Mouse (Mus musculus) heart, postnatal 10 days (tissue): Measurements from ENCODE around the gene Cbfb. TPM values are rescaled to one million over a fixed set of nuclear protein-coding genes. Genes with fewer than 3 reads are reported as not detected.

ENCODE experiments used
- DNase-seq, 2 experiments: peaks; one replicate each; pipeline ENCODE4 v3.0.0; 2021
- intact Hi-C: fragments of 180-260 bp; cut with DNase I; formaldehyde crosslinking; loops from one replicate; pipeline ENCODE4 v1.15.1; 2025
- total RNA-seq, 2 experiments: library from RNA; stranded (reverse); gene quantifications; 2 replicates each; pipeline ENCODE4 v1.2.3; 2021

Cbfb gene
- total RNA-seq, 2 experiments from 2014 or later: 32.4 to 37.0 TPM

DNA sequence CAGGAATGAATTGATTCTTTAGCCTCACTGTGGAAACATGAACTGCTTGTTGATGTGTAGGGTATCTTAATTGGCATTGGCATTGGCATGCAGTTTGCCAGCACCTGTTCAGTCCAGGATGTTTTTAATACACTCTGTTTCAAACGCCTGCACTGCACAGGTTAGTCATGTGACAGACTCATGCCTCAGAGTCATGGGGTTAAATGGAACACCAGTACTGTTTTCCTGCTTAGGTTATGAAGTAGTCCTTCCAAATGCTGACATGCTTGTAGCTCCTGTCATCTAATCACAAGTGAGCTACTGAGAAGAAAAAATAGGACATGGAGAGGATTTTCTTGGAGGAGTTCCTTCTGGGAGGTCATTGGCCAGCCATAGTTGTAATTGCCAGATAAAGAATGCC, 64.7 kb downstream of the Cbfb start:
- no peak for DNase-seq
- intact Hi-C loops: no loop called here

- intact Hi-C loops: no loop called here
- no peak for DNase-seq
Measured at GRCm38 (mm10) chr8:105237442-105238142, 67.1 kb downstream of the Cbfb start.

GRCm38 (mm10) chr8:105241016-105241415, 70.5 kb downstream of the Cbfb start:
- no peak for DNase-seq
- intact Hi-C loops: no loop called here

GRCm38 (mm10) chr8:105251954-105252353, 81.5 kb downstream of the Cbfb start:
- no peak for DNase-seq
- intact Hi-C loops: no loop called here

- intact Hi-C loops: no loop called here
- no peak for DNase-seq
Measured at GRCm38 (mm10) chr8:105252680-105253537, 82.4 kb downstream of the Cbfb start.

DNA sequence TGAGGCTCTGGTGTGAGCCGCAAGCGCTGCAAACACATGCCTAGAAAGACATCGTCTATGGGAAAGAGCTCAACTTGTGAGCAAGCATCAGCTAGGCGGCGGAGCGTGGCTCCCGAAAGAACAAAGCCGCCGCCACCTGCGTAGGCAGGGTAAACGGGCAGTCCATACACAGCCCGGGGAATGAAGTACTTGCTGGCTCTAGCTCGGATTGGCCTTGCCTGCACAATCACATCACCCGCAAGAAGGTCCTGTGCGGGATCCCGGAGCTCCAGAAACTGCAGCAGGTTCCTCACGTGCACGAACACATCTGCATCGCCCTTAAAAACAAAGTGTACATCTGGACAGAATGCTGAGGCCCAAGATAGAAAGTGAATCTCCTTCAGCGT, 83.3 kb downstream of the Cbfb start:
- DNase-seq: no peak
- intact Hi-C loops: loop anchor here (1.0 kb wide), 1 partner anchor 30 kb away; no protein-coding TSS in a partner anchor

- intact Hi-C loops: loop anchor here (1.0 kb wide), 1 partner anchor 29 kb away; no protein-coding TSS in a partner anchor
- peak; percentile 92 to 95 for DNase-seq
Measured at GRCm38 (mm10) chr8:105254152-105254965, 83.9 kb downstream of the Cbfb start.

DNA sequence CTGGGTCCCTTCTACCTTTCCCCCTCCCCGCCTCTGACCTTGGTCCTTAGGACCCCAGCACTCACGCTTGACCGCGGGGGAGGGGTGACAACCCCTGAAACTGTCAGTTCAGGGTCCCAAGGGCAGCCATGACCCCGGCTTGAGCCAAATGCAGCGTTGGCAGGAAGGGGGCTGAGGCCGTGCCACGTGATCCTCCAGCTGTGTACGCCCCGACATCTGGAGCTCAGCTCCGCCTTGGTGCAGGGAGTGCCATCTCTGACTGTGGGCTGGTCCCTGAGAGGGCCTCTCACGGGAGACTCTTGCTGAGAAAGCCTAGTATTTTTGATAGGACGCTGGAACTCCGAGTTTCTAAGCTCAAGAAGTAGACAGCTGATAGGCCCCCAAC, 84.5 kb downstream of the Cbfb start, which contains the start of gene B3gnt9:
TSS of gene B3gnt9 (minus strand) at position 188 of the 385 bp plus-strand sequence.
- intact Hi-C loops: loop anchor here (1.0 kb wide), 1 partner anchor 28 kb away; no protein-coding TSS in a partner anchor

DNA sequence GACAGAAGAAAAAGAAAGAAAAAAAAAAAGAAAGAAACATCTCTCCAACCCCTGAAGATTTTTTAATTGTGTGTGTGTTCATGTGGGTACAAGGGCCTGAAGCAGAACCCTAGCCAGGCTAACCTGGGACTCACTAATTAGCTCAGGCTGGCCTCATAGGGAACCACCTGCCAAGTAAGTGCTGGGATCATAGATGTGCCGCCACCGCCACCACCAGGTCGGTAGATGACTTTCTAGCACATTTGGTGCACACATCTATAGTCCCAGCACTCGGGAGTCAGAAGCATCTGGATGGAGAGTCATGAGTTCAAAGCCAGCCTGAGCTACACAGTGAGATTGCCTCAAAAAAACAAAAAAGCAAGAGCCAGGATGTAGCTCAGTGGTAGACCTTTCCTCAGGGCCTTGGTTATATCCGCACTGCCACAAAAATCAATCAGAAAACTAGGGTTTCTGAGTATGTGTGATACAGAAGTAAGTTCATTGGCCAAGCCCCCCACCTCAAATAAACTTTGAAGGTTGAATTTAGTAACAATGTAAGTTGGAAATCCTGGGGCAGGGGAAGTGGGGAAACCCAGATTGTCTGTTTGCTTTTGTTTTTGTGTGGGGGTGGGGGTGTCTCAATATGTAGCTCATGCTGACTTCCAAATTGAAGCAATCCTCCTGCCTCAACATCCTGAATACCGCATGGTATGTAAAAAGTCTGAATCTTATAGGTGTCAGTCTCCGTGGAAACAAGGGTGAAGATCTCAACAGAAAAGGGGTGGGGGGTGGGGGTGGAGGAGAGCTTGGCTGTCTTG, 87.0 kb downstream of the Cbfb start:
- no peak for DNase-seq
- intact Hi-C loops: no loop called here

More for the DNA sequence above, 84.5 kb downstream of the Cbfb start, which contains the start of gene B3gnt9:
- peak; percentile 84 to 85 for DNase-seq

- intact Hi-C loops: no loop called here
- DNase-seq: peak in 1 of 2 experiments; percentile 33
Measured at GRCm38 (mm10) chr8:105258911-105259720, 88.6 kb downstream of the Cbfb start.

GRCm38 (mm10) chr8:105259721-105260320, 89.3 kb downstream of the Cbfb start:
- peak; percentile 78 to 86 for DNase-seq
- intact Hi-C loops: no loop called here

GRCm38 (mm10) chr8:105260371-105261099, 90.1 kb downstream of the Cbfb start:
- no peak for DNase-seq
- intact Hi-C loops: no loop called here

DNA sequence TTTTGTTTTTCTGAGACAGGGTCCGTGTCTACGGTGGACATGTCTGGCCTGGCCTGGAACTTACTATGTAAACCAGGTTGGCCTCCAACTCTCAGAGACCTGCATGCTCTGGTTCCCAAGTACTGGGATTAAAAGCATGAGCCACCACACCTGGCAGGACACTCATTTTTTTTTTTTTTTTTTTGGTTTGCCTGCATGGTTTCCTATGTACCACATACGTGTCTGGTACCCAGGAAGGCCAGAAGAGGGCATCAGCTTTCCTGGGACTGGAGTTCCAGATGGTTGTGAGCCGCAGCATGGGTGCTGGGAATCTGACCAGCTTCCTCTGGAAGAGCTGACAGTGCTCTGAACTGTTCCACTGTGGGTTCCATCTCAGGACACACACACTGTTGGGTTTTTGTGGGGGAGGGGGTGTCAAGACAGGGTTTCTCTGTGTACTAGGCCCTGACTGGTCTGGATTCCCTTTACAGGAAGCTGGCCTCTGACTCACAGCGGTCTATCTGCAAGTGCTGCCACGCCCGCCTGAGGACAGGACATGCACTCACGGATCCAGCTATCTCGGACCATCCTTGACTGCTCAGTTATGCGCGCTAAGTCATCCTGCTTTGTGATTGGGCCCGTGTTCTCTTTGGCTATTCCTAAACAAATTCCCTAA, 91.0 kb downstream of the Cbfb start:
- intact Hi-C loops: no loop called here
- no peak for DNase-seq

DNA sequence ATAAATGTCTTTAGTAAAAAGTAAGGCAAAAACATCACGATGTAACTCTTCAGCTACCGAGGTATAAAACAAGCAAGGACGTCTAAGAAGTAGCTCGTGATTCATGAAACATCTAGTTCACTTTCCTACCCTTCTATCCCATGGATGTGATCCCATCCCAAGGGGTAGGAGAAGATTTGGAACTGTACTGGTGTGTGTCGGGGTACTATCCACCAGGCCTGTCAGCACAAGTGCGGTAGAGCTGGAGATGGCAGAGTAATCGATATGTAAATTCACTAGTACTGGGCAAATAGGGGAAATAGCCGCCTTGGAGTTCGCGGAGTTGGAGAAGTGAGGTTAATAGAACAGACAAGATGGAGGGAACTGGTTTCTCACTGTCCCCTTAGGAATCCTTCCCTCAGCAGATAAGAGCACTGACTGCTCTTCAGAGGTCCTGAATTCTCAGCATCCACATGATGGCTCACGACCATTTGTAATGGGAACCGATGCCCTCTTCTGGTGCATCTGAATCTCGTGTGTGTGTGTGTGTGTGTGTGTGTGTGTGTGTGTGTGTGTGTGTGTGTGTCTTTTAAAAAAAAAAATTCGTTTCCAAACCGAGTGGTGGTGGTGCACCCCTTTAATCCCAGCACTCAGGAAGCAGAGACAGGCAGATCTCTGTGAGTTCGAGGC, 92.9 kb downstream of the Cbfb start:
- no peak for DNase-seq
- intact Hi-C loops: no loop called here

DNA sequence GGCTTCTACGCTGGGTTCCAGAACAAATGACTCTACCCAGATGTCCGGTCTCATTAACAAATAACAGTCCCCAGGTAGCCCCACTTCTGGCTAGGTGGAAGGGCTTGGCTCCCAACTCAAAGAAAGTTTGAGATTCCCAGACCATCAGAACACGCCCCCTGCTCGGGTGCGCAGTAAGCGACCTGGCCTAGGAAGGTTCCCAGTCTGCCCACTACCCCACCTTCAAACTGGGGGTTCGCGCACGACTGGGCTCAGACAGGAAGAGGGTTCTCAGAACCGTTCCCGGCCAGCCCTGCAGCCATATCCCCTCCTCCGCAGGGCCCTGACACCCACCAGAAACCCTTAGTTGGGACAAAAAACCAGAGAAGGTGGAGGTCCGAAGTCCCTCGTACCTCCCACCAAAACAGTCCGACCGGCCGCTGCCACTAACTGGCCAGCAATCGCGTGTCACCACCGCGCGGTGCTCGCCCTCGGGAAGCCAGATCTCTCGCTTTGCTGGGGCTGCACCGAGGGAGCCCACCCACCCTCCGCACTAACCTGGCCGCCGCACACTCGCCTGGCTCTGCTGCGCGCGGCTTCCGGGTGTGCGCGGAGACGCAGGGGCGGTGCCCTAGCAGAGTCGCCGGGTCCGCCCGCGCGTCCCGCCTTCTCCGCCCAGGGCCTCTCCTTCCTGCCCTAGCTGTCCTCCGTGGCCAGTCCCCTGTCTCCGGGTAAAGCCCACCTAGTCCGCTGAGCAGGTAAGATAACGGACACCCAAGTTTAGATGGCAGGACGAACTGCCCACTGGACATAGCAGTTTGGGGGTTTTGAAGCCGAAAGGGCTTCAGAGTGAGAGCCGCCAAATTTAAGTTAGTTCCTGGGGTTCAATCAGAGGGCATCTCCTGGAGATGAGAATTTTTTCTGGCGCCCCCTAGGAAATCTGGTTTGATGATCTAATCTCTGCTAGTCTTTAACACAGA, 93.8 kb downstream of the Cbfb start, which contains the start of the genes Tradd and Fbxl8:
TSS of gene Tradd (minus strand) at position 586 of the 959 bp plus-strand sequence.
TSS of gene Fbxl8 (plus strand) at position 625 of the 959 bp plus-strand sequence.
- peak; percentile 81 for DNase-seq
- intact Hi-C loops: no loop called here

DNA sequence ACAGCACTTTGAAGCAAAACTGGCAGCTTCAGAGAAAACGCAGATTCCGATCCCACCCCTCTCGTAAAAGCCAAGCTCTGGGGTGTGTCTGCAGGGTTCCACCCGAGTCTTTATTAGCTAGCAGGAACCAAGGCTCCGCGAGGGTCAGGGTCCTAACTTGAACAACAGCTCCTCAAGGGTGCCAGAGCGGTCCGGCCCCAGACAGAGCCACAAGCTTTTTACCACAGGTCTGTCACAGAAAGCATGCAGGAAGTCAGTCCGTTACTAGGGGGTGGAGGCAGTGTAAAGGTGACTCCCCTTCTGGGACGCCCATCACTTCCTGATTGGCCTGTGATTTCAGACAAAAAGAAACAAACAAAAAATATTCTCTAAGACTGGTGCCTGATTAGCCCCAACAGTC, 94.7 kb downstream of the Cbfb start:
- intact Hi-C loops: no loop called here

More for the DNA sequence above, 94.7 kb downstream of the Cbfb start:
- DNase-seq: peak in 1 of 2 experiments; percentile 42
